Mouse (Mus musculus): ENCODE measurements at regions not wholly inside any gene's neighbourhood (a gene's known extent, or its start where the extent isn't known, plus 50 kb on each side); places are given as distances from the start of the nearest gene placed in this dataset.
"Not testable (repeated sequence)": the region's sequence is repeated elsewhere in the genome, so short reads cannot be mapped to it uniquely, and the experiment has no call there.

DNA sequence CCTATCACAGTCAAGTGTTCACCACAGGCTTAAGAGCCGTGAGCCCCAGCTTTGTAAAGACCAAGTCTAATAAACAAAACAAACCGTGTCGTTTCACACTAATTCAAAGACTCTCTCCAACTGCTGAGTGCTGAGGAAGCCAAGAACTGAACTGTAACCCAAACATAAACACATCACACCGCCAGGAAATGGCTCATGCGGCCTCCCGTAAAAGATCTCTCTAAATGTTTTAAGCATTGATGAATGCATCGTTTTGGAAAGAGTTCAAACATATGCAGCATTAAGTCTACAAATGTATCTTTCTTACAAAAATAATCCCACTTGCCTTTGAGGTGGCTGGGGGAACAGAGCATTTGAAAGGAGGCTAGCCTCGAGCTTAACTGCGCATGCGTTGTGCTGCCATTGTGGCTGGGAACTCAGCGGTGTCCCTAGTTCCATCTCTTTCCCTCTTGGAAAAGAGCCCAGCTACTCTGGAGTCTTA lies 280.7 kb downstream of the Gxylt1 start:
- DNase-seq: no peak

DNA sequence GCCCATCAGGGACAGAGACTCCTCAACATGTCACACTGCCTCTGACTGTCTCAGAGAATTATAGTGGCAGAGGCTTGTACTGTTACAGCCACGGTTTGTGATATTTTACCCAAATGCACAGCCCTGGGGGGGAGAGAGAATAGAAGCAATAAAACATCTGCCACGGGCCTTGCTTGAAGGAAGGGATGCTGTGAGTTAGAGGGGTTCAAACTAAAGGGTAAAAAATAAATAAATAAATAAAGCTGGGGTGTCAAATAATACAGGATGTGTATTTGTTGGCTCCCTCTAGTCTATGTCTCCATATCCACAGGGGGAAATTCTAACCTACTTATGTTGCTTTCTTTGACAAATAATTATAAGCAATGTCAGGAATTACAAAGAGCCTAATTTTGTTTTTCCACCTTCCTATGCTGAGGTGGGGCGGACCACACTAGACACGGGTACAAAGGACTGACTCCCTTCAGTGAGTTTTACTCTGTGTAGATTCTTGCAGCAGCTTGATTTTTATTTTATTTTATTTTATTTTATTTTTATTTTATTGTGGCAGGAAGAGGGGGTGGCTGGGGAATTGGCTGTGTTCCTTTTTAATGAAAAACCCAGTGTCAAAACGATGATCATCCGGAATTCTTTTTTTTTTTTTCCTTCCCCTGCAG lies 281.3 kb downstream of the Gxylt1 start:
- DNase-seq: no peak

DNA sequence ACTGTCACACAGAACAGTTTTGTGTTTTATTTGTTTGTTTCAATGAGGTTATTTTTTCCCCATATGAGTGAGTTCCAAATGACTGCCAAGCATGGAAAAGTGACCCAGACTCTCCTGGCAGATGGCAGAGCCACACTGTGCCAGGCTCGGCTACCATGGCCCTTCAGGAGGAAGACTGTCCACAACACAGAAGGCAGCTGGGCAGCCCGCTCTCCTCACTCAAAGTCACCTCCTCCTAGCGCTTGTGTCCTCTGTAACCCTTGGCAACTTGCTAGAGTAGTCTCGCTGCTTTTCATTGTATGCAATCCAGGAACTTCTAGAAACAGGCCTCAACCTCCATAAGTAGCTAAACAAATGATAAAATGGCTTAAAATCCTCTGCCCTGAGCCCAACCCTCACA lies 299.2 kb downstream of the Gxylt1 start:
- no peak for DNase-seq

DNA sequence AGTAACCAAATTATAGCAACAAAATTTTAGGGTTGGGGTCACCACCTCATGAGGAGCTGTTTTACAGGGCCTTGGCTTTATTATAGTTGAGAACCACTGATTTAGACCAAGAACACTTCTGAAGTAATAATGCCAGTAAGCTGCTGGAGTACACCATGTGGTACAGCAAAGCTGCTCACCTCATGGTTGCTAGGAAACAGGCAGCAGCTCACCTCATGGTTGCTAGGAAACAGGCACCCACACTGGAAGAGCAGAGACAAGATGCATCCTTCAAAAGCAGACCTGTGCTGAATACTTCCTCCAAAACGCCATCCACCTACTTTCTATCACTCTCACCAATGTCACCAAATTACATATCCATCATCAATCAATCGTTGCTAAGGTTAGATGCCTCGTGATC lies 300.0 kb downstream of the Gxylt1 start:
- no peak for DNase-seq

DNA sequence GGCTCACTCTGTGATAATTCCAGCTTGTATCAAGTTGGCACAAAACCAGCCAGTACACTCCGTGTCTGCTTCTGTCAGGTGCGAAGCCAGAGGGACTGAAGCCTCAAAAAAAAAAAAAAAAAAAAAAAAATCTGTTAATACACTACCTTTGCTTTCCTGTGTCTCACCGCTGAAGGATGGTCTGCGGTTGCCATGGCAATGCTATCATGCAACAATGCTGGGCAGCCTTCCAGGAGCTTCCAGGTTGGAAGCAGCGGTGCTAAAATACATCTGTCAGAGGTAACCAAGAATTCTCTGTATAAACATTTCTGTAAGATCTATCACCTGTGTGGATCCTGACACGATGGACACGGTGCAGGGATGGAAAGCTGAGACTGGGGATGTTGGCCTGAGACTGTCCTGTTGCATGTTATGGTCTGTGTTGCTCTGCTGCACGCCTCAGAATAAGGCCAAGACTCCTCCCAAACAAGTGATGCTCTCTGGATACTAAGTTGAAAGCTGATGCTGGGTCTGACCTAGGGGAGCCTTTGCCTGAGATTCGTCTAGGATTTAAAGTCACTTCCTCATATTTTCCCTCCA lies 301.2 kb downstream of the Gxylt1 start:
- no peak for DNase-seq

DNA sequence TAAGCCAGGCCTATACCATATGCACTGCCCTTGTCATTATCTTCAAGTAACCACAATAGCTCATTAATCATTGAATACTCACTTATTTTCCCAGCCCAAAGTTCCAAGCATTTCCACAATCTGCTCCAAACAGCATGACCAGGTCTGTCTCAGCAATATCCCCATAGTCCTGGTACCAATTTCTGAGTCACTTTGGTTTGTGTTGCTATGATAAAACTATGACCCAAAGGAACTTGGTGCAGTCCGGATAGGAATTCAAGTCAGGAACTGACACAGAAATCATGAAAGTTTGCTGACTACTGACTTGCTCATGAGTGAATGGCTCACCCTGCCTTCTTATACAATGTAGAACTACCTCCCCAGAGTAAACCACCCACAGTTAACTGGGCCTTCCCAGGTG lies 309.4 kb downstream of the Gxylt1 start:
- no peak for DNase-seq

DNA sequence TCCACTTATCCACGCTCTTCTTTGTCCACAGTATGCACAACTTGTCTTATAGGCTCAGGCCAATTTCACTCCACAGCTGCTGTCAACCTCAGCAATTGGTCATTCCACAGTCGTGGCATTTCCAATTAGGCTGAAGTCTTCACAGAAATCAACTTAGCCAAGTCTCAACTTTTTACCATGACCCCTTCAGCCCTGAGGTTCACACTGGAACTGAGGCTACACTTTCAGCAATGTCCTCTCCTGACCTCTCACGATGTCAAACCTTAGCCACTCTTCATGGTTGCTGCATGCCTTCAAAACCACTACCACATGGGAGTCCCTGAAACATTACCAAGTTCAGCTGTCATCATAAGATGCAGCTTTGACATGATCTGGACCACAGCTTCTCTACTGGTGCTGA lies 310.1 kb downstream of the Gxylt1 start:
- DNase-seq: no peak

DNA sequence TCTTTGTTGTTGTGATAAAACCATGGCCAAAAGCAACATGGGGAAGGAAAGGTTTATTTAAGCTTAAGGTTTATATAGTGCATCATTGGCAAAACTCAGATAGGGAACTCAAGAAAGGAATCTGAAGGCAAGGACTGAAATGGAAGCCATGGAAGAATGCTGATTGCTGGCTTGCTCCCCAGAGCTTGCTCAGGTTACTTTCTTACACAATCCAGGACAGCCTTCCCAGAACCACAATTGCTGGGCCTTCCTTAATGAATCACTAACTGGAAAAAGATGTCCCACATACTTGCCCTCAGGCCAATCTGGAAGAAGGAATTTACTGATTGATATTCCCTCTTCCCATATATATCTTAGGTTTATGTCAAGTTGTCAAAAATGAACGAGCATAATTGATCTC lies 310.8 kb downstream of the Gxylt1 start:
- DNase-seq: no peak

DNA sequence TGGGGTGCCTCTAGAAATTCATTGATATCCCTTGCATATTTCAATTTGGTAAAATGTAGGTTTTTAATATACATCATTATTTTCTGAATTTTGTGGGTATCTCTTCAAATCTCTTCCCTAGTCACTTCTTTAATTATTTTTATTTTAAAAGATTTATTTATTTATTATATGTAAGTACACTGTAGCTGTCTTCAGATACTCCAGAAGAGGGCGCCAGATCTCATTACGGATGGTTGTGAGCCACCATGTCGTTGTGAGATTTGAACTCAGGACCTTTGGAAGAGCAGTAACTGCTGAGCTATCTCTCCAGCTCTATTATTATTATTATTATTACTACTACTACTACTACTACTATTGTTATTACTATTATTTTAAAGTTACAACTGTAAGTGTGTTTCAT lies 324.1 kb downstream of the Gxylt1 start:
- not testable (repeated sequence) for DNase-seq

DNA sequence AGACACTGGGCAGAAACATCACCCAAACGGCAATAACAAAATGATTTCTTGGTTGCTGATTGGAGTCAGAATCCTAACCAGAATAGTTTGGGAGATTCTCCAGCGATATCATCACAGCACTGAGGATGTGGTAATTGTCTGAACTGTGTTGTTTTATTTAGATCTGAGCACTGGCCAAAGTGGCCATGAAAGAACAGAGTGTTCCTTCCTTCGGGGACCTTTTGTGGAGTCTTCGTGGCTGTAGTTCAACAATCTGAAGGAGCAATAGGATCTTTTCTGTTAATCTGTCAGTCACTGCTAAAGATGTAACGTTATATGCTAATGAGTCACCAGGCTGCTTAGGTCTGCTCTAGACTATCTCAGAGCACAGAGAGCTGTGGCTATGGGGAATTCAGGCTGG lies 328.8 kb downstream of the Gxylt1 start:
- no peak for DNase-seq

DNA sequence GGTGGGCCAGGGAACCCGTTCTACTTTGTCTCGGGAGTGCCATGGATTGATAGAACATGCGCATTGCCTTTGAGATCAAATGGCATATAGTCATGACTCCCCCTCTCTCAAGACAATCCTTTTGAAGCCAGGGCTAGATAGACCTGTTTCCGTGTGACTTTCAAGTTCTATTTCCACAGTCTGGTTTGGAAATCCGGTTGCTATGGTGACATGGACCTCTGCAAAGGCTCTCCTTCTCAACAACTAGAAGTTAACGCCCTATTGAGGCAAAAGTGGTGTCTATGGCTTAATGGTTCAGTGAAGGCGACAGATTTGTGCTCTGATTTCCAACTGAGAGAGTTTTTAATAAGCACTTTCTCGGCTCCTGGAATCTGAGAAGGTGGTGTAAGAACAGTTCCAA lies 371.2 kb downstream of the Gxylt1 start:
- DNase-seq: no peak

DNA sequence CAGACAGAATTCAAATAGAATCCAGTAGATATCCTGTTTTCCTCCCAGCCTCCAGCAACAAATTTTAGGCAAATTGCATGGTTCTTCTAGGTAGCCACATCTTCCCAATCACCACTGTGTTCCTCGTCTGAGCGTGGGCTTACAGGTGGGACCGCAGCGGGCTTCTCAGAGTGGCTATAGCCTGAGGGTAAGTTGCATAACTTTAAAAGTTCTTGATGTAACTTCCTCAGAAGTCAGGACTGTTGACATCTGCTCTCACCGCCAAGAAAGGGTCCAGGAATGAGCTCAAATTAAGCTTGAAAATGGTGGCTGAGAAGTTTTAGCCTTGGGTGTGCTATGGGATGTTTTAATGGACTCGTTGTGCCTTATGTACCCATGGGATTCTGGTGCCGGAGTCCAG lies 377.7 kb downstream of the Gxylt1 start:
- no peak for DNase-seq

DNA sequence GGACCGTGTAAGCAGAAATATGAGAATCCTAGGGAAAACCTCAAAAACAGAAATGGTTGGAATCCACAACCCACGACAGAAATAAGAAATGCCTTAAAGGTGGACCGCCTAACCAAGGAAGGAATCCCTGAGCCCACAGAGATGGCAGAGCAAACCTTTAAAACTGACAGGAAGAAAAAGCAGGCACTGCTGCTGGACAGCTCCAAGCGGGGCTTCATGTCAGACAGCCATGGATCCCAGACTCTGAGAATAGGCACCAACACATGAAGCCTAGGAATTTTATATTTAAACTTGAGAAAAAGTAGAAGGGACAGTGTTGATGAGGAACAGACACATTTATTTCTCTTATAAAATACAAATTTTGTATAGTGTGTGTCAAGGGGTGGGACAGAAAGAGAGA lies 379.1 kb downstream of the Gxylt1 start:
- DNase-seq: no peak

DNA sequence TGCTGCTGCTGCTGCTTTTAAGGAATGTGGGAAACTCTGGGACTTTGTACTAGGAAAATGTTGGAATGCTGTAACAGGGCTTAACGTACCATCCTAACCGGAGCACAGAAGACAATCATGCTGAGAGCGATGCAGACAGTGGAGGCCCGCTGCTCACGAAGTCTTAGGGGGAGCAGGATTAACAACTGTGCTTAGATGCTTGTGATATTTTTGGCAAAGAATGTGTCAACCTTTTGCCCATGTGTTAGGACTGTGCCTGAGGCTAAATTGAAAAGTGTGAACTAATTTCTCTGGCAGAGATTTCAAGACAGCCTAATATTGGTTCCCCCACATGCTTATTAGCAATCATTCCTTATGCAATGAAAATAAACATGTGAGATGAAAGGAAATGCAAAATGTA lies 398.5 kb downstream of the Gxylt1 start:
- no peak for DNase-seq

DNA sequence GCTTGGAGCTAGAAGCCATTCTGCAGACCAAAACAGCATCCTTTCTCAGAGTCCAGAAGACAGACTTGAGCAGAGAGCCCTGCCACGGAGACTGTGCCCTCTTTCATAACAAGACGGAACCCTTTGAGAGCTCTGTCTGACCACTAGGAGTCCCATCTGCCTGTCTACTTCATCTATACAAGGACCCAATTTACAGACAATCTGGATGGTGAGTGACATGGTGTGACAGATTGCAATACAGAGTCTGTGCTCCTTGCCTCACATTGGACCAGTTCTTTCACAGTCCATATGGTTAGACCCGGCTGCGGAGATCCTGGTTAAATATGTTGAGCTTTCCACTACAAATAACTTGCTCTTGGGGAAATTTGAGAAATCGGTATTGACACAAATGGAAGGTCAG lies 410.9 kb downstream of the Gxylt1 start:
- DNase-seq: no peak

DNA sequence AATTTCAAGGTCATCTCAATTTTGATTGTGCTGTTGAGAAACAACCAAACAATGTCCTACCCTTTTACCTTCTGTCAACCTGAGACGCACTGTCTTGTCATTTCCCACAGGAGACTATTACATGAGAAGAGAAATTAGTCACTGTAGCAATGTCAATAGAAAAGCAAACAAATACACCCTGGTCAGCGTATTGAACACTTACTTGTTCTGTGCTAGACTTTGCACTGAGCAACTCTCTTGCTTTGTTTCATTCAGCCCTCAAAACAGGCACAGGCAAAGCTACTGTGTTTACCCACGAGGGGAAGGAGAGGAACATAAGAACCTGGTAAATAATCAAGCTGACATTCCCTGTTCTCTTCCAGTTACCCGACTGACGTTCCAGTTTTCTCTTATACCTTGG lies 424.1 kb downstream of the Gxylt1 start:
- no peak for DNase-seq

DNA sequence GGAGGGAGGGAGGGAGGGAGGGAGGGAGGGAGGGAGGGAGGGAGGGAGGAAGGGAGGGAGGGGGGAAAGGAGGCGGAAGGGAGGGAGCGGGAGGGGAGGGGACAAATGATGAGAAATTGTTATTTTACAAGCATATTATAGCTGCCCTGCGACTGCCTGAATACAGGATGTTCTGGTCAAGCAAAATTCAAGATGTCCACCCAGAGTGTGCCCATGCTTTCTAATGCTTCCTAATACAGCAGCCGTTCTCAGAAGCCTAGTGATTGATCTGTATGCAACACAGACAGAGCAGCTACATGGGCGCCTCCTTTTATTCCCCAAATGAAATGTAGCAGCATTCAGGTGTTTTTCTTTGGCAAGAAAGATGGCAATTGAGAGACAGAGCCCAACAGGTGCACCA lies 434.9 kb downstream of the Gxylt1 start:
- no peak for DNase-seq

DNA sequence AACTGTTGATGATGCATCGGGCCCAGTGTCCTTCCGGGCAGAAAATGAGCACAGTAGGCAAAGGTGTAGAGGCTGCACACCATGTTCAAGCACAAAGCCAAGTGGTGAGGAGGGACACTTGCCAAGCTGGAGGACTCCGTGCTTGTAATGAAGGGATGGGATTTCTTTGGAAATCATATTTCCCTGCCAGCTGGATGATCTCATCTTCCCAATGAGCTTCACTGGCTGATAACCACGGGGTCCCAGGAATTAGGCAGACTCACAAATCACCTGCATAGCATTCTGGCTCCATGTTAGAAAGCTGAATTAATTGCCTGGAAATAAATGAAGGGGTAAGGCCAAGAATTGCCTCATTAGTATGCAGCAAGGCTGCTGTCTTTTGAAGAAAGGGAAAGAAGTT lies 435.4 kb downstream of the Gxylt1 start:
- DNase-seq: no peak

DNA sequence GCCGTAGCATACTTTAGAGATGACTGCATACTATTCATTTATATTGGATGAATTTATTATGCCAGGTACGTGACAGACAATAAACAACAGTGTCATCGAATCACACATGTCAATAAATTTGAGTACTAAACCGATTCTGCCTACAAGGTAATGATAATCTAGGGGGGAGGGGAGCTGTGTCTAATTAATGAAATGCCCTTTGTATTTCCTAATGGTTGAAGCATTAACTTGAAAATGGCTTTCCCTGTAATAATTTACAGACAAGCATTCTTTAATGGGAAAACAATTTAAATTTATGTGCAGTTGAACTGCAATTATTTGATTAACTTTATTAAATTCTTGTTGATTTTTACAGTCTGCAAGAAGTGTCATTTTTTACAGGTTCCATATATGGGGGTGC lies 429.5 kb downstream of the Pdzrn4 start:
- no peak for DNase-seq
